Mouse (Mus musculus) heart, postnatal 0 days (tissue): ENCODE results near the gene Pabpc4. TPM values are rescaled to one million over a fixed set of nuclear protein-coding genes. Genes with fewer than 3 reads are reported as not detected.
A peak's percentile ranks its signal among the peaks of the same experiment; 100 is the strongest.

ENCODE experiments used
- ATAC-seq: fragments of 200-750 bp; cut with Nextera tagmentation; 2 replicates; pipeline ENCODE4 v1.8.0; 2017; ENCODE audit warnings: low read depth, moderate number of reproducible peaks, moderate library complexity; ENCODE audit not compliant: insufficient read depth
- DNase-seq: peaks from one replicate; pipeline ENCODE4 v3.0.0-alpha.2; 2016; ENCODE audit warnings: low spot score
- H3K27ac ChIP-seq: fragments of 300-500 bp; sonication (generic); 2 replicates; pipeline ENCODE4 v1.5.1; 2014; ENCODE audit warnings: low read depth, mild to moderate bottlenecking
- H3K27me3 ChIP-seq: fragments of 300-500 bp; sonication (generic); 2 replicates; pipeline ENCODE4 v1.6.1; 2014; ENCODE audit warnings: low read length, mixed read lengths; ENCODE audit not compliant: control insufficient read depth, insufficient read depth
- H3K36me3 ChIP-seq: fragments of 300-500 bp; sonication (generic); replicated peaks from 2 replicates; pipeline ENCODE4 v1.6.1; 2014; ENCODE audit warnings: low read length, mixed read lengths; ENCODE audit not compliant: control insufficient read depth, insufficient read depth
- H3K4me1 ChIP-seq: fragments of 300-500 bp; sonication (generic); 2 replicates; pipeline ENCODE4 v1.6.1; 2014; ENCODE audit warnings: antibody characterized with exemption; ENCODE audit not compliant: control insufficient read depth, insufficient read depth
- H3K4me2 ChIP-seq: fragments of 300-500 bp; sonication (generic); 2 replicates; pipeline ENCODE4 v1.6.1; 2014; ENCODE audit warnings: low read depth, mild to moderate bottlenecking, low read length, moderate library complexity
- H3K4me3 ChIP-seq: fragments of 300-500 bp; sonication (generic); 2 replicates; pipeline ENCODE4 v1.5.1; 2014; ENCODE audit warnings: low read depth, low read length
- H3K9ac ChIP-seq: fragments of 300-500 bp; sonication (generic); replicated peaks from 2 replicates; pipeline ENCODE4 v1.6.1; 2014; ENCODE audit warnings: low read depth, low read length, mixed read lengths
- H3K9me3 ChIP-seq: fragments of 300-500 bp; sonication (generic); replicated peaks from 2 replicates; pipeline ENCODE4 v1.6.1; 2016; ENCODE audit warnings: low read length; ENCODE audit not compliant: control insufficient read depth
- CTCF ChIP-seq: IDR thresholded peaks from 2 replicates; pipeline ENCODE4 v1.5.1; 2016; ENCODE audit warnings: antibody characterized with exemption, control low read depth, low read depth
- EP300 ChIP-seq: IDR thresholded peaks from 2 replicates; pipeline ENCODE4 v1.6.1; 2016; ENCODE audit warnings: antibody characterized with exemption, low read depth
- whole genome bisulfite sequencing: fragments of 180-500 bp; shearing (Covaris S2); extraction: QIAGEN DNeasy Blood & Tissue Kit; methylation state at CpG from one replicate; pipeline ENCODE4 v1.1.7; 2014; 5-methylcytosine and 5-hydroxymethylcytosine counted together
- polyA plus RNA-seq: library from polyadenylated mRNA; unstranded; fragments of >200 nt; fragmentation: Nextera tagmentation; extraction: Ambion mirVana; gene quantifications from 2 replicates; pipeline ENCODE4 v1.2.1, GENCODE M21; 2015
- total RNA-seq: library from RNA; depleted of rRNA; stranded (reverse); fragments of >200 nt; gene quantifications from 2 replicates; pipeline ENCODE4 v1.2.3, GENCODE M21; 2014; ENCODE audit warnings: low replicate concordance

The Pabpc4 gene
- total and polyA plus RNA-seq, 2 experiments from 2014 or later: 55.3 to 350 TPM

GRCm38 (mm10) chr4:123220637-123221036, 41.5 kb upstream of the Pabpc4 start:
- peaks cover 9% of the 10 kb centered on the region; the same call in 1 of the 2 replicates for H3K4me1 ChIP-seq
- no peak for DNase-seq
- peak; percentile 59 for ATAC-seq
- no peaks in the 10 kb centered on the region for H3K27me3 ChIP-seq
- 0 out of 2 replicates have a peak overlapping the region, but pooled peaks have one; percentile 18 for H3K27ac ChIP-seq
- no peaks in the 10 kb centered on the region for H3K9me3 ChIP-seq
- H3K4me2 ChIP-seq: no peak overlapping the region
- no peak for TF ChIP-seq EP300
- no peak overlapping the region for H3K9ac ChIP-seq
- H3K36me3 ChIP-seq: no peaks in the 10 kb centered on the region
- H3K4me3 ChIP-seq: no peak overlapping the region
- WGBS: 56% methylated on average over 4 of the region's 4 CpGs

- ATAC-seq (no peak), DNase-seq (no peak)
- WGBS: 75% methylated on average over 3 of the region's 3 CpGs
Measured at GRCm38 (mm10) chr4:123223309-123223708, 38.8 kb upstream of the Pabpc4 start.

GRCm38 (mm10) chr4:123225718-123226403, 36.3 kb upstream of the Pabpc4 start:
- no peak overlapping the region for H3K27ac ChIP-seq
- DNase-seq: no peak
- 34% methylated on average over 10 of the region's 10 CpGs for WGBS

More at GRCm38 (mm10) chr4:123223309-123223708, 38.8 kb upstream of the Pabpc4 start:
- H3K27me3 ChIP-seq: no peaks in the 10 kb centered on the region
- H3K36me3 ChIP-seq: no peaks in the 10 kb centered on the region
- TF ChIP-seq CTCF: peak; percentile 38
- no peak for TF ChIP-seq EP300
- no peak overlapping the region for H3K4me2 ChIP-seq
- no peak overlapping the region for H3K4me3 ChIP-seq
- H3K27ac ChIP-seq: no peak overlapping the region
- no peaks in the 10 kb centered on the region for H3K9me3 ChIP-seq
- H3K9ac ChIP-seq: no peak overlapping the region
- peaks cover 19% of the 10 kb centered on the region for H3K4me1 ChIP-seq

GRCm38 (mm10) chr4:123227707-123228106, 34.4 kb upstream of the Pabpc4 start:
- Histone ChIP-seq H3K36me3 (no peaks in the 10 kb centered on the region), H3K27me3 (no peaks in the 10 kb centered on the region), H3K27ac (peak overlapping the region; percentile 26; the same call in 1 of the 2 replicates), H3K4me3 (no peak overlapping the region), H3K4me1 (peaks cover 17% of the 10 kb centered on the region), H3K9ac (no peak overlapping the region), H3K4me2 (no peak overlapping the region), H3K9me3 (no peaks in the 10 kb centered on the region)
- ATAC-seq (peak; percentile 61), DNase-seq (peak; percentile 57)
- 18% methylated on average over 4 of the region's 4 CpGs for WGBS
- TF ChIP-seq CTCF (no peak), EP300 (no peak)

More at GRCm38 (mm10) chr4:123225718-123226403, 36.3 kb upstream of the Pabpc4 start:
- no peak overlapping the region for H3K9ac ChIP-seq
- H3K9me3 ChIP-seq: no peaks in the 10 kb centered on the region
- no peaks in the 10 kb centered on the region for H3K27me3 ChIP-seq
- no peak overlapping the region for H3K4me2 ChIP-seq
- no peak overlapping the region for H3K4me3 ChIP-seq
- H3K4me1 ChIP-seq: peaks cover 17% of the 10 kb centered on the region
- no peak for TF ChIP-seq CTCF
- TF ChIP-seq EP300: no peak
- ATAC-seq: peak; percentile 37
- H3K36me3 ChIP-seq: no peaks in the 10 kb centered on the region

- 0 out of 2 replicates have a peak overlapping the region, but pooled peaks have one; percentile 26 for H3K27ac ChIP-seq
- ATAC-seq: peak; percentile 28; the same call in 1 of the 2 replicates
Measured at GRCm38 (mm10) chr4:123228270-123228669, 33.9 kb upstream of the Pabpc4 start.

More at GRCm38 (mm10) chr4:123228270-123228669, 33.9 kb upstream of the Pabpc4 start:
- no peak for DNase-seq
- no peak overlapping the region for H3K4me3 ChIP-seq
- H3K9me3 ChIP-seq: no peaks in the 10 kb centered on the region
- no peaks in the 10 kb centered on the region for H3K27me3 ChIP-seq
- WGBS: 25% methylated on average over 2 of the region's 2 CpGs
- H3K36me3 ChIP-seq: no peaks in the 10 kb centered on the region
- H3K4me2 ChIP-seq: no peak overlapping the region
- H3K4me1 ChIP-seq: peaks cover 21% of the 10 kb centered on the region
- TF ChIP-seq EP300: no peak
- no peak for TF ChIP-seq CTCF
- H3K9ac ChIP-seq: no peak overlapping the region
